Mouse (Mus musculus) cortical plate, adult 2 months (tissue): Measurements from ENCODE around the gene Gpatch2l.

Experiments
- CTCF ChIP-seq: fragments of 200-500 bp; IDR thresholded peaks from 2 replicates; pipeline ENCODE4 v1.5.1; 2011; ENCODE audit warnings: mild to moderate bottlenecking, control low read depth, low read length; ENCODE audit not compliant: insufficient read depth; ENCODE audit errors: extremely low read depth
- POLR2A ChIP-seq: fragments of 200-500 bp; IDR thresholded peaks from 2 replicates; pipeline ENCODE4 v1.6.1; 2011; ENCODE audit warnings: mild to moderate bottlenecking, low read length, control low read depth; ENCODE audit not compliant: insufficient read depth; ENCODE audit errors: extremely low read depth

DNA sequence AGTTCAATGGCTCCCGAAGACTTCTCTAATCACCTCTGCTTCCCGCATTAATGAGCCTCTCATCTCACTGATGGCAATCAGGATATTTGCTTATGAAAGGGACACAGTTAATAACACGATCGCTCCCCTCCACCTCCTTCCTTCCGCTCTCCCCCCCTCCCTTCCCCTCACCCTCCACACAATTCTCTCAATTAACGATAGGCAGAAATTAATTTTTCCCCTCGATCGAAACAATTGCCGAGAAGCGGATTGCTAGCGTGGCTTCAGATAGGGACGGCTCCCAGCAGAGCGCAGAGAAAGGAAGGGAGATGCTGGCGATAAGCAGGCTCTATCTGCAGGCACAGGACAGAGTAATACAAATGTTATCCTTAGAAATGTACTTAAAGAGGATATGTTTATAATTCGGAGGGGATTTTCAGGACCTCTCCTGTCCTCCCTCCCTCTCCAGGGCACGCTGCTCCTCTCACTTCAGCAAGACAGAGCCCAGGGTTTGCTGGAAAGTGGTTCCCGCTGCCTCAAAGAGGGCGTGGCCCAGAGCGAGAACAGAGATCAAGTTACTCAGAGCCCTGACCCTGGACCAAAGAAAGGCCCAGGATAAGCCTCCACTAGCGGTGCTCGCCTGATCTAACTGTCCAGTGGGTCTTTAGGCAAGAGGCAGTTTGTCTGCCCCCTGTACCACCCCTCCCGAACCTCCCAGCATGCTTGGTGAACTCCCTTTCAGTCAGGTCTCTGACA lies 24.8 kb upstream of the Gpatch2l start:
- TF ChIP-seq POLR2A (no peak), CTCF (no peak)
